Mouse (Mus musculus): ENCODE data around the gene Prss56.

GRCm38 (mm10) chr1:87205038-87205437 is 21.9 kb downstream of the Prss56 start:
- no peak for TF ChIP-seq CTCF (IDR thresholded peaks at IDR 0.05; ENCODE audit: low read depth, low read length)
- no peak for TF ChIP-seq GATA1 (IDR thresholded peaks at IDR 0.05; ENCODE audit: borderline replicate concordance, low read length)
- TF ChIP-seq TAL1 (conservative IDR thresholded peaks at IDR 0.05; ENCODE audit: low read depth, low read length): no peak
- TF ChIP-seq POLR2AphosphoS5 (IDR thresholded peaks at IDR 0.05; ENCODE audit: insufficient replicate concordance, low read depth, low read length): no peak
- no peak for TF ChIP-seq GATA2 (IDR thresholded peaks at IDR 0.05; ENCODE audit: borderline replicate concordance, low read depth, low read length)

Measured in G1E (cell line).